Mouse (Mus musculus) testis, adult 2 months (tissue): ENCODE measurements at regions not wholly inside any gene's neighbourhood (a gene's known extent, or its start where the extent isn't known, plus 50 kb on each side); places are given as distances from the start of the nearest gene placed in this dataset.

Experiments
- H3K27ac ChIP-seq: fragments of 200-500 bp; 2 replicates; pipeline ENCODE4 v1.5.1; 2012; ENCODE audit warnings: low read depth, low read length; ENCODE audit not compliant: control insufficient read depth, insufficient read depth
- H3K27me3 ChIP-seq: fragments of 200-500 bp; 2 replicates; pipeline ENCODE4 v1.6.1; 2012; ENCODE audit warnings: mild to moderate bottlenecking, low read length, moderate library complexity; ENCODE audit not compliant: control insufficient read depth, insufficient read depth
- H3K36me3 ChIP-seq: fragments of 200-500 bp; 2 replicates; pipeline ENCODE4 v1.6.1; 2012; ENCODE audit warnings: mild to moderate bottlenecking, low read length; ENCODE audit not compliant: control insufficient read depth, insufficient read depth
- H3K4me1 ChIP-seq: fragments of 200-500 bp; 2 replicates; pipeline ENCODE4 v1.6.1; 2012; ENCODE audit warnings: low read length; ENCODE audit not compliant: control insufficient read depth, insufficient read depth
- H3K4me3 ChIP-seq: fragments of 200-500 bp; 2 replicates; pipeline ENCODE4 v1.5.1; 2012; ENCODE audit warnings: low read depth, mild to moderate bottlenecking, low read length, moderate library complexity, mixed read lengths; ENCODE audit not compliant: control insufficient read depth
- CTCF ChIP-seq: fragments of 200-500 bp; IDR thresholded peaks from 2 replicates; pipeline ENCODE4 v1.5.1; 2012; ENCODE audit warnings: low read depth, mild to moderate bottlenecking, inconsistent platforms, low read length, moderate library complexity; ENCODE audit not compliant: control insufficient read depth, insufficient read depth, insufficient replicate concordance
- POLR2A ChIP-seq: fragments of 200-500 bp; IDR thresholded peaks from 2 replicates; pipeline ENCODE4 v1.6.1; 2012; ENCODE audit warnings: low read depth, mild to moderate bottlenecking, inconsistent platforms, low read length, moderate library complexity; ENCODE audit not compliant: control insufficient read depth

- H3K27ac ChIP-seq: no peak overlapping the region
Measured at GRCm38 (mm10) chr2:148532051-148532450, 88.7 kb upstream of the Cd93 start.

GRCm38 (mm10) chr2:148530546-148530945 is 87.2 kb upstream of the Cd93 start:
- no peak for TF ChIP-seq CTCF
- no peak for TF ChIP-seq POLR2A
- Histone ChIP-seq H3K4me3 (no peak overlapping the region), H3K4me1 (no peaks in the 10 kb centered on the region), H3K27me3 (no peaks in the 10 kb centered on the region), H3K36me3 (no peaks in the 10 kb centered on the region), H3K27ac (no peak overlapping the region)

More at GRCm38 (mm10) chr2:148532051-148532450, 88.7 kb upstream of the Cd93 start:
- Histone ChIP-seq H3K4me1 (no peaks in the 10 kb centered on the region), H3K4me3 (no peak overlapping the region), H3K36me3 (no peaks in the 10 kb centered on the region), H3K27me3 (no peaks in the 10 kb centered on the region)
- TF ChIP-seq POLR2A: no peak
- no peak for TF ChIP-seq CTCF

GRCm38 (mm10) chr2:148529900-148530299 is 86.5 kb upstream of the Cd93 start:
- no peaks in the 10 kb centered on the region for H3K4me1 ChIP-seq
- no peaks in the 10 kb centered on the region for H3K27me3 ChIP-seq
- no peaks in the 10 kb centered on the region for H3K36me3 ChIP-seq
- no peak for TF ChIP-seq POLR2A
- TF ChIP-seq CTCF: no peak
- no peak overlapping the region for H3K27ac ChIP-seq
- no peak overlapping the region for H3K4me3 ChIP-seq

GRCm38 (mm10) chr2:148527755-148528154 is 84.4 kb upstream of the Cd93 start:
- Histone ChIP-seq H3K4me3 (no peak overlapping the region), H3K27me3 (no peaks in the 10 kb centered on the region), H3K27ac (no peak overlapping the region), H3K4me1 (no peaks in the 10 kb centered on the region), H3K36me3 (no peaks in the 10 kb centered on the region)
- TF ChIP-seq POLR2A: no peak
- TF ChIP-seq CTCF: no peak

GRCm38 (mm10) chr2:148525496-148525895 is 82.1 kb upstream of the Cd93 start:
- H3K27me3 ChIP-seq: no peaks in the 10 kb centered on the region

GRCm38 (mm10) chr2:148523401-148523800 is 80.0 kb upstream of the Cd93 start:
- TF ChIP-seq POLR2A (no peak), CTCF (no peak)
- H3K36me3 ChIP-seq: no peaks in the 10 kb centered on the region
- H3K4me1 ChIP-seq: no peaks in the 10 kb centered on the region
- H3K4me3 ChIP-seq: no peak overlapping the region
- no peaks in the 10 kb centered on the region for H3K27me3 ChIP-seq
- H3K27ac ChIP-seq: no peak overlapping the region

More at GRCm38 (mm10) chr2:148525496-148525895, 82.1 kb upstream of the Cd93 start:
- Histone ChIP-seq H3K27ac (no peak overlapping the region), H3K4me3 (no peak overlapping the region), H3K4me1 (no peaks in the 10 kb centered on the region), H3K36me3 (no peaks in the 10 kb centered on the region)
- TF ChIP-seq POLR2A (no peak), CTCF (no peak)

- no peaks in the 10 kb centered on the region for H3K27me3 ChIP-seq
- no peaks in the 10 kb centered on the region for H3K4me1 ChIP-seq
- no peak overlapping the region for H3K27ac ChIP-seq
- no peak overlapping the region for H3K4me3 ChIP-seq
- TF ChIP-seq CTCF: no peak
- no peak for TF ChIP-seq POLR2A
- H3K36me3 ChIP-seq: no peaks in the 10 kb centered on the region
Measured at GRCm38 (mm10) chr2:148522936-148523335, 79.6 kb upstream of the Cd93 start.

GRCm38 (mm10) chr2:148521966-148522575 is 78.7 kb upstream of the Cd93 start:
- H3K36me3 ChIP-seq: no peaks in the 10 kb centered on the region
- no peaks in the 10 kb centered on the region for H3K27me3 ChIP-seq
- TF ChIP-seq CTCF (no peak), POLR2A (no peak)
- H3K4me3 ChIP-seq: no peak overlapping the region
- H3K27ac ChIP-seq: no peak overlapping the region
- H3K4me1 ChIP-seq: no peaks in the 10 kb centered on the region

GRCm38 (mm10) chr2:148520291-148520690 is 76.9 kb upstream of the Cd93 start:
- no peak overlapping the region for H3K4me3 ChIP-seq
- H3K36me3 ChIP-seq: no peaks in the 10 kb centered on the region
- no peaks in the 10 kb centered on the region for H3K4me1 ChIP-seq
- H3K27ac ChIP-seq: no peak overlapping the region
- no peak for TF ChIP-seq CTCF
- H3K27me3 ChIP-seq: no peaks in the 10 kb centered on the region
